Comparison of ENCODE assay signal across 8 mouse cellular contexts in the genomic region with DNA sequence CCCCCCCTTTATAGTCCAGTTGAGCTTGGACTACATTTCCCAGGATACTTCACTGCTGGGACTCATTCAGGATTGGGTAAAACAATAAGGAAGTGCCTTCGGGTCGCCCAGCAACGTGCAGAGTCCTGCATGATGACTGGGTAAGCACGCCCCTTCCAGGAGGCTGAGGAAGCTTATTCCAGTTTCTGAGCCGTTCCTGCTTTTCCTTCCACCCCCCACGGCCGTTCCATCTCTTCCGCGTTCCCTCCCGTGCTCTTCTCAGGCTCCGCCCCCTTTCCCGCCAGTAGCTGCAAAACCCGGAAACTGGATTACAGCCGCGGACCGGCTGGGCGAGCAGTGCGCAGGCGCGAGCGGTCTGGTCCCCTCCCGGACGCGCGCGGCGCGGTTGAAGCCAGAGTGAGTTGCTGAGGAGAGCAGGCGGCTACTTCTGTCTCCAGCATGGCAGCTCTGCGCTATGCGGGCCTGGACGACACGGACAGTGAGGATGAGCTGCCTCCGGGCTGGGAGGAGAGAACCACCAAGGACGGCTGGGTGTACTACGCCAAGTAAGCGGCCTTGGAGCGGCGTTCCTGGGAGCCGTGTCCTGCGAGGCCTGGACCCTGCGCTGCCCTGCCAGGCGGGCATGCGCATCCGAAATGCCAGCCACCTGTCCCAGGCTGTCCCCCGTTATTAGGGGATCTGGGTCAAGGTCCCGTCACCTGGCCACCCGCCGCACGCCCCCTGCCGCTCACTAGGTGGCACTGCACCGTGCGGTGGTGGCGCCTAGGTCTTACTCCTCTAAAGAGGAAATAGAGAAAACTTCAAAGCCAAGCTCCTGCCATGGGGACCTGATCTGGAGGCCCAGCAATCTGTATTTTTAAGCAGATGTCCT. TPM values are rescaled to one million over a fixed set of nuclear protein-coding genes. Genes with fewer than 3 reads are reported as not detected.
A peak's percentile ranks its signal among the peaks of the same experiment; 100 is the strongest.
DNase-seq lines count a peak whose midpoint lies in the region; ATAC-seq lines count a peak whose summit lies in the region.

A gene (plus strand): TSS at position 322 of the 871 bp plus-strand sequence.

- peak within 1 kb of the TSS; percentile 88 for H3K4me2 ChIP-seq in heart, embryonic 13.5 days
- H3K4me2 ChIP-seq in liver, embryonic 12.5 days: peak within 1 kb of the TSS; percentile 93
- peak within 1 kb of the TSS; percentile 94 for H3K4me2 ChIP-seq in stomach, embryonic 15.5 days

- no peaks in the 10 kb centered on the region for H3K27me3 ChIP-seq in heart, embryonic 13.5 days (replicated peaks)
- no peaks in the 10 kb centered on the region for H3K27me3 ChIP-seq in liver, embryonic 12.5 days (replicated peaks)
- H3K27me3 ChIP-seq in stomach, embryonic 15.5 days (replicated peaks): no peaks in the 10 kb centered on the region

- H3K9ac ChIP-seq in heart, embryonic 13.5 days: peak within 1 kb of the TSS; percentile 87
- H3K9ac ChIP-seq in liver, embryonic 12.5 days: peak within 1 kb of the TSS; percentile 87
- H3K9ac ChIP-seq in stomach, embryonic 15.5 days: peak within 1 kb of the TSS; percentile 74; the same call in 1 of the 2 replicates

- H3K4me1 ChIP-seq in brown adipose tissue, adult 24 weeks (ENCODE audit: control insufficient read depth, insufficient read depth, insufficient read length, low read length): no peaks in the 10 kb centered on the region
- H3K4me1 ChIP-seq in heart, embryonic 13.5 days: peaks cover 12% of the 10 kb centered on the region
- peaks cover 16% of the 10 kb centered on the region for H3K4me1 ChIP-seq in liver, embryonic 12.5 days
- H3K4me1 ChIP-seq in stomach, embryonic 15.5 days: peaks cover 9% of the 10 kb centered on the region

- peak; percentile 93 for ATAC-seq in heart, embryonic 13.5 days (ENCODE audit: extremely low read depth, insufficient number of reproducible peaks, low FRiP score, low TSS enrichment)
- ATAC-seq in liver, embryonic 12.5 days: peak; percentile 91
- peak; percentile 97 for ATAC-seq in stomach, embryonic 15.5 days (ENCODE audit: insufficient read depth, low FRiP score, low read depth)

- under 1% methylated on average over 54 of the region's 54 CpGs for WGBS in heart, embryonic 13.5 days
- WGBS in liver, embryonic 12.5 days (ENCODE audit: insufficient replicate concordance): under 1% methylated on average over 54 of the region's 54 CpGs
- WGBS in stomach, embryonic 15.5 days: under 1% methylated on average over 54 of the region's 54 CpGs

- no peaks in the 10 kb centered on the region for H3K36me3 ChIP-seq in heart, embryonic 13.5 days
- H3K36me3 ChIP-seq in liver, embryonic 12.5 days: 0 out of 2 replicates have a peak, but pooled peaks cover under 1% of the 10 kb centered on the region
- no peaks in the 10 kb centered on the region for H3K36me3 ChIP-seq in stomach, embryonic 15.5 days

- H3K4me3 ChIP-seq in brown adipose tissue, adult 24 weeks (ENCODE audit: insufficient read depth, low read depth, low read length): peak within 1 kb of the TSS; percentile 82
- peak within 1 kb of the TSS; percentile 79 for H3K4me3 ChIP-seq in heart, embryonic 13.5 days
- H3K4me3 ChIP-seq in liver, embryonic 12.5 days: peak within 1 kb of the TSS; percentile 74
- H3K4me3 ChIP-seq in stomach, embryonic 15.5 days (replicated peaks): peak within 1 kb of the TSS; percentile 75

- no peaks in the 10 kb centered on the region for H3K9me3 ChIP-seq in heart, embryonic 13.5 days
- H3K9me3 ChIP-seq in liver, embryonic 12.5 days (replicated peaks): no peaks in the 10 kb centered on the region
- no peaks in the 10 kb centered on the region for H3K9me3 ChIP-seq in stomach, embryonic 15.5 days

- peak; percentile 97 for DNase-seq in CD4-positive, CD25-positive, alpha-beta regulatory T cell, adult 2 months (ENCODE audit: low read depth, low spot score)
- peak; percentile 88 for DNase-seq in fat pad, adult 2 months (ENCODE audit: extremely low read depth, low read depth, low spot score)
- peak; percentile 99 for DNase-seq in kidney, postnatal 10 days
- DNase-seq in natural killer cell, adult 2 months (ENCODE audit: low spot score in 2 of 2): peak; percentile 99

- H3K27ac ChIP-seq in brown adipose tissue, adult 24 weeks (replicated peaks; ENCODE audit: low read depth, low read length): no peak within 1 kb of the TSS
- peak within 1 kb of the TSS; percentile 78 for H3K27ac ChIP-seq in heart, embryonic 13.5 days (replicated peaks)
- H3K27ac ChIP-seq in liver, embryonic 12.5 days: peak within 1 kb of the TSS; percentile 83
- peak within 1 kb of the TSS; percentile 74 for H3K27ac ChIP-seq in stomach, embryonic 15.5 days

RNA-seq across cellular contexts. Expression of the gene that starts here (rescaled TPM):
- polyA plus RNA-seq in brown adipose tissue, adult 24 weeks (2012; ENCODE audit: insufficient read depth, insufficient read length, missing spikeins): 7.5 and 11.8 TPM in 2 replicates
- polyA plus RNA-seq in heart, embryonic 13.5 days (2015; fragmentation: Nextera tagmentation; extraction: Ambion mirVana): 9.0 and 9.9 TPM in 2 replicates
- polyA plus RNA-seq in liver, embryonic 12.5 days (2016; fragmentation: Nextera tagmentation; extraction: Ambion mirVana): 4.9 and 5.2 TPM in 2 replicates
- 12.2 and 14.2 TPM in 2 replicates for polyA plus RNA-seq in stomach, embryonic 15.5 days (2015; fragmentation: Nextera tagmentation; extraction: Ambion mirVana)
